Mouse (Mus musculus) heart, postnatal 14 days (tissue): ENCODE measurements around the gene Gm7876. TPM values are rescaled to one million over a fixed set of nuclear protein-coding genes. Genes with fewer than 3 reads are reported as not detected.
"Not testable (repeated sequence)": the region's sequence is repeated elsewhere in the genome, so short reads cannot be mapped to it uniquely, and the experiment has no call there.

Experiments
- DNase-seq, 2 experiments: peaks; one replicate each; pipeline ENCODE4 v3.0.0; 2021 to 2022
- intact Hi-C: fragments of 180-260 bp; cut with DNase I; formaldehyde crosslinking; loops from one replicate; pipeline ENCODE4 v1.15.1; 2025
- long read RNA-seq, 2 experiments: library from polyadenylated mRNA; stranded (forward); transcript quantifications; one replicate each; pipeline ENCODE4 v2.0.0; 2021
- total RNA-seq, 2 experiments: library from RNA; stranded (reverse); gene quantifications; 2 replicates each; pipeline ENCODE4 v1.2.3; 2021

Gm7876 gene
- not detected for total RNA-seq
- long read RNA-seq, experiment 1, partial matches to known transcripts, result 0 of 1 reads
- long read RNA-seq, experiment 1, other reads (novel, unspliced or antisense), result 1 of 1 reads
- long read RNA-seq, experiment 2, result 0 reads

DNA sequence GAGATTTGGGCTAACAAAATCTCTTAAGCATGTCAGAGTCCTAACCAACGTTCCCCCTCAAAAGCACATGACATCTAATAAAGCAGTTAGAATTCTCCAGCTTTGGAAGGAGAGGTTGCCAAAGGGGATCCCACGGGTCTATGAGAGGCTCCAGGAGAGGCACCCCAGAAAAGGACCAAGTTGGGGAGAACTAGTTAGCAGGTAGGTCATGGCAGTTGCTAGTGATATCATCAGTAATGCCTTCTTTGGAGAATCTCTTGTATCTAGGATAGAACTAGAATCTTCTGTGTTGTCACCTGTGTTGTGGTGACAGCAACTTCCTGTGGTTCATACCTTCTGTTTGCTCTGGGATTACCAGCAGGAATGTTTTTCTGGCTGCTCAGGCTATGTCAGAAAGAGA lies at the start of gene Gm7876:
TSS of gene Gm7876 (plus strand) at position 301 of the 400 bp plus-strand sequence.
- DNase-seq, intact Hi-C loops: not testable (repeated sequence)

DNA sequence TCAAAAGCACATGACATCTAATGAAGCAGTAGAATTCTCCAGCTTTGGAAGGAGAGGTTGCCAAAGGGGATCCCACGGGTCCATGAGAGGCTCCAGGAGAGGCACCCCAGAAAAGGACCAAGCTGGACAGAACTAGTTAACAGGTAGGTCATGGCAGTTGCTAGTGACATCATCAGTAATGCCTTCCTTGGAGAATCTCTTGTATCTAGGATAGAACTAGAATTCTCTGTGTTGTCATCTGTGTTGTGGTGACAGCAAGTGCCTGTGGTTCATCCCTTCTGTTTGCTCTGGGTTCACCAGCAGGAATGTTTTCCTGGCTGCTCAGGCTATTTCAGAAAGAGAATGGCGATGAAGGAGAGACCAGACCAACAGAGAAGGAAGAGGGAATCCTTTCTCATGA lies 45.1 kb upstream of the Gm7876 start, which contains the start of gene Gm3239:
TSS of gene Gm3239 (plus strand) at position 301 of the 400 bp plus-strand sequence.
- DNase-seq, intact Hi-C loops: not testable (repeated sequence)

DNA sequence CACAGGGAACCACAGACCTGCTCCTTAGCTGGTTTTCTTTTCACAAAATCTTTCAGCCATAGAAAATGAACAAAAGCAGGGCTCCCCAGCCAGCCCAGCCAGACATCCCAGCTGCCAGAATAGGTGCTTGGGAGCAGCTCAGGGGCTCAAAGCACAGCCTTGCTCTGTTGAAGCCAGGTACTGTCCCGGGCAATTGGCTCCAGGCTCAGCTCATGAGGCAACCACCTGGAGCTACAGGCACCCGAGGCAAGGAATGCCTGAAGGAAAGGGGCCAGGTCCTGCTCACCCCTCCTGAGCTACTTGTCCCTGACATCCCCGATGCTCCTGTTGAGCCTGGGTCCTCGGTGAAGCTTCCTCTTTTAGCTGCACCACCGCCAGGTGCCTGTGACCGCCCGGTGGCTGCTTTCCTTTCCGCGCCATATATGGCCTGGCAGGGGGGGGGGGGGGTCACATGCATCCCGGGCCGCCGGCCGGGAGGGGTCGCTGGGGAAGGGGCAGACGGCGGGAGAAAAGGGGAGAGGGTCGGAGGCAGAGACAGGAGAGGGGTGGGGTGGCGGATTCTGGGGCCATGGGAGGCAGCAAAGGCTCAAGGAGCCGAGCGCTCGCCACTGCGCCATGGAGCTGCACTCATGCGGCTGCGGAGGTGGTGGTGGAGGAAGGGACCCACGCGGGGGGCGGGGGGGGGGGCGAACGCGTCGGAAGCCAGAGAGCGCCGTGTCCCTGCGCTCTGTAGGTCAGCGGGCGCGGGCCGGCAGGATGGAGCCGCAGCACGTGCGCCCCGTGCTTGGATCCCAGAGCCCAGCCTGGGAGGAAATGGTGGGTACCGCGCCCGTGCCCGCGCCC lies 17.2 kb downstream of the Gm7876 start, which contains the start of gene Gm3252:
TSS of gene Gm3252 (plus strand) at position 738 of the 843 bp plus-strand sequence.
- intact Hi-C loops, DNase-seq: not testable (repeated sequence)

Other genes with a start within 250 kb of the Gm7876 start
- not detected for gene Gm3182, start 227.5 kb upstream of the Gm7876 start, total RNA-seq
- gene Gm3047, start 153.8 kb upstream of the Gm7876 start, total RNA-seq, result not detected
- gene Gm8159, start 76.9 kb upstream of the Gm7876 start, total RNA-seq, result not detected
- not detected for gene Gm3239, start 45.0 kb upstream of the Gm7876 start, total RNA-seq
- gene Gm3252, start 17.5 kb downstream of the Gm7876 start, total RNA-seq, result under 1 TPM in 1 of 2 experiments, not detected in 1; 0.22 TPM
- gene Gm9602, start 67.1 kb downstream of the Gm7876 start, total RNA-seq, result not detected
- not detected for gene Gm3269, start 128.9 kb downstream of the Gm7876 start, total RNA-seq
- gene Gm3264, start 146.3 kb downstream of the Gm7876 start, total RNA-seq, result 1 to 10 TPM; 1.9 to 2.2 TPM
- gene Gm3278, start 183.2 kb downstream of the Gm7876 start, total RNA-seq, result not detected